Mouse (Mus musculus): ENCODE data around the gene Smyd5. TPM values are rescaled to one million over a fixed set of nuclear protein-coding genes. Genes with fewer than 3 reads are reported as not detected.

Smyd5 gene
- polyA plus RNA-seq, 1 experiment: 9.5 TPM

GRCm38 (mm10) chr6:85436631-85437030, 4.8 kb downstream of the Smyd5 start:
- no peak for TF ChIP-seq GATA1 (IDR thresholded peaks at IDR 0.05; ENCODE audit: low read length)

GRCm38 (mm10) chr6:85441142-85441541, 9.4 kb downstream of the Smyd5 start:
- no peak for TF ChIP-seq GATA1 (IDR thresholded peaks at IDR 0.05; ENCODE audit: low read length)

GRCm38 (mm10) chr6:85443488-85444233, 11.9 kb downstream of the Smyd5 start:
- no peak for TF ChIP-seq GATA1 (IDR thresholded peaks at IDR 0.05; ENCODE audit: low read length)

GRCm38 (mm10) chr6:85444266-85444965, 12.6 kb downstream of the Smyd5 start:
- no peak for TF ChIP-seq GATA1 (IDR thresholded peaks at IDR 0.05; ENCODE audit: low read length)

GRCm38 (mm10) chr6:85445286-85445685, 13.5 kb downstream of the Smyd5 start:
- TF ChIP-seq GATA1 (IDR thresholded peaks at IDR 0.05; ENCODE audit: low read length): no peak

- TF ChIP-seq GATA1 (IDR thresholded peaks at IDR 0.05; ENCODE audit: low read length): no peak
Measured at GRCm38 (mm10) chr6:85447351-85447750, 15.6 kb downstream of the Smyd5 start.

- TF ChIP-seq GATA1 (IDR thresholded peaks at IDR 0.05; ENCODE audit: low read length): no peak
Measured at GRCm38 (mm10) chr6:85450697-85451663, 19.2 kb downstream of the Smyd5 start, which contains the start of gene Cct7. Gene Cct7, plus strand, starts transcription at chr6:85451514.

GRCm38 (mm10) chr6:85451664-85452410, 20.0 kb downstream of the Smyd5 start, which contains the start of gene Pradc1:
Gene Pradc1, minus strand, starts transcription at chr6:85451970.
- TF ChIP-seq GATA1 (IDR thresholded peaks at IDR 0.05; ENCODE audit: low read length): no peak

GRCm38 (mm10) chr6:85452411-85452665, 20.5 kb downstream of the Smyd5 start:
- no peak for TF ChIP-seq GATA1 (IDR thresholded peaks at IDR 0.05; ENCODE audit: low read length)

GRCm38 (mm10) chr6:85452816-85453215, 21.0 kb downstream of the Smyd5 start:
- TF ChIP-seq GATA1 (IDR thresholded peaks at IDR 0.05; ENCODE audit: low read length): no peak

GRCm38 (mm10) chr6:85459621-85460020, 27.8 kb downstream of the Smyd5 start:
- TF ChIP-seq GATA1 (IDR thresholded peaks at IDR 0.05; ENCODE audit: low read length): no peak

GRCm38 (mm10) chr6:85465381-85465780, 33.6 kb downstream of the Smyd5 start:
- TF ChIP-seq GATA1 (IDR thresholded peaks at IDR 0.05; ENCODE audit: low read length): no peak

- TF ChIP-seq GATA1 (IDR thresholded peaks at IDR 0.05; ENCODE audit: low read length): no peak
Measured at GRCm38 (mm10) chr6:85469660-85470430, 38.1 kb downstream of the Smyd5 start.

GRCm38 (mm10) chr6:85471962-85472361, 40.2 kb downstream of the Smyd5 start:
- TF ChIP-seq GATA1 (IDR thresholded peaks at IDR 0.05; ENCODE audit: low read length): no peak

All from G1E-ER4 (cell line).